Mouse (Mus musculus) cerebellum, postnatal 4 days (tissue): ENCODE data around the gene Gm36864.
"Not testable (repeated sequence)": the region's sequence is repeated elsewhere in the genome, so short reads cannot be mapped to it uniquely, and the experiment has no call there.

Experiments
- DNase-seq, 2 experiments: peaks; one replicate each; pipeline ENCODE4 v3.0.0; 2022; ENCODE audit warnings: low spot score in 2 of 2, mixed read lengths in 1 of 2

The Gm36864 gene

DNA sequence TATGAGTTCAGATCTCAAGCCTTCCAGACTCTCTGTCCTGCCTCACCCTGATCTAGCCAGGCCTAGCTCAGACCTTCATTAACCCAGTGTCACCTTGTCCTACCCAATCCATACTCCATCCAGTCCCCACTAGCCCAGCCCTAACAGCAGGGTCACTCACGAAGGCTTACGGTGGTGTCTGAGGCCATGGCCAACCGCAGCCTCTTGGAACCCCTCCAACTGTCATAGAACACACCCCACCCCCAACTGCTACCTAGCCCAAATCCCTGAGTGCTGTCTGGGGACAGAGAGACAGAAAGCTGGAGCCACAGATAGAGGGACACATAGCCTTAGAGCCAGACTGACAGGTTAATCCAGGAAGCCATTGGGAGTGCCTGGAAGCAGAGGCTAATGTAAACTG lies at the start of gene Gm36864:
Gene Gm36864 (plus strand): TSS at position 269 of the 400 bp plus-strand sequence.
- no peak for DNase-seq

DNA sequence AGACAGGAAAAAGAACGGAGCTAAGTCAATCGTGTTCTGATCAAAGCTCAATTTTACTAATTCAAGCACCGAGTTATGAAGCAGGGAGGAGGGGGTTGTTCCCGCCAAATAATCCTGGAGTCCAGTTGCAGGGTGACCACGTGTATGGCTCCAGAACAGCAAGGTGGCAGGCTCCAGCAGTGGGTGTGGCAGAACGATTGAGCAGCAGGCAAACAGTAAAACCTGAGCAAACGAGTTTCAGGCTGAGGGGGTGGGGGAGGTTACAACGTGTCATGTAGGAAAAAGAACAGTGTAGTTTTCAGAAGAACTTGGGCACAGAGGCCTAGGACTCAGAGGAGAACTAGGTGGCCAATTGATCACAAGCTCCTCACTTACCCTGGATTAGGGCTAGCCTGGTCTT lies 49.5 kb upstream of the Gm36864 start:
- not testable (repeated sequence) for DNase-seq

DNA sequence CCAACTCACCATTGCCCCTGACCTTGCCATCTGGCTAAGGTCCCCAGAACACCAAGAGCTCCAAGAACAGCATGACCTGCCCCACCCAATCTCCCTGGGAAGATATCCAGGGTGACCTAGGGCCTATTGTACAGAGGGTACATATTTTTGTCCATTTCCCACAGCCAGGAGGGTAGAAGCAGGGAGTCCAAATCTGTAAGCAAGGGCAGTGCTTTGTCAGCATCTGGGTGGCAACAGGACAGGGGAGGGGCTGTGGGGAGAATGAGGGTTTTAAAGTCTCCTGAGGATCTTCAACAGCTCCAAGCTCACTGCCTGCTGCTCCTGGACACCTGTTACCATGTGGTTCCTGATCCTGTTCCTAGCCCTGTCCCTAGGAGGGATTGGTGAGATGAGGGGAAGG lies 48.0 kb upstream of the Gm36864 start, which contains the start of gene Klk1b24:
Gene Klk1b24 (plus strand): TSS at position 301 of the 400 bp plus-strand sequence.
- DNase-seq, result not testable (repeated sequence)

DNA sequence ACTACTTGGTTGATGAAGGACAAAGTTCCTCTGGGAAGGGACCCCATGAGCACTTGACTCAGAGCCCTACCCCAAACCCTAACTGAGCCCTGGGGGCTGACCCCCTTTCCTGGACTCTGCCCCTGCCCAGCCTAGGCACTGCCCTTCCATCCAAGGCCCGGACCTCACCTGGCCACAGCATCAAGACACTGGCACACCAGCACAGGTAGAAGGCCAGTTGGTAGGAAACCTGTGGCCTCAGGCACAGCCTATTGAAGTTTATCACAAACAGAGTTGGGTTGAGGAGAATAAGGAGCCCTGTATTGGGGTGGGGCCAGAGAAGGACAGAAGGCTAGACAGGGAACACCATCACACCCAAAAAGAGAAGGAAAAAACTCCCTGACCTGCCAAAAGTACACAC lies 42.5 kb upstream of the Gm36864 start:
- DNase-seq, result not testable (repeated sequence)

DNA sequence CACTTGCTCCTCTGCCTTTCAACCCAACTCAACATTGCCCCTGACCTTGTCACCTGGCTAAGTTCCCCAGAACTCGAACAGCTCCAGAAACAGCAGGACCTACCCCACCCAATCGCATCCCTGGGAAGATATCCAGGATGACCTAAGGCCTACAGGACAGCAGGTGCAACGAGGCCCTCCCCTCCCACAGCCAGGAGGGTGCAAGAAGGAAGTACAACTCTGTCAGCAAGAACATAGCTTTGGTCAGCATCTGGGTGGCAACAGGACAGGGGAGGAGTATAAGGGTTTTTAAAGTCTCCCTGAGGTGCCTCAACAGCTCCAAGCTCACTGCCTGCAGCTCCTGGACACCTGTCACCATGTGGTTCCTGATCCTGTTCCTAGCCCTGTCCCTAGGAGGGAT lies 38.1 kb upstream of the Gm36864 start, which contains the start of gene Klk1b3:
Gene Klk1b3 (plus strand): TSS at position 301 of the 400 bp plus-strand sequence.
- no peak for DNase-seq

DNA sequence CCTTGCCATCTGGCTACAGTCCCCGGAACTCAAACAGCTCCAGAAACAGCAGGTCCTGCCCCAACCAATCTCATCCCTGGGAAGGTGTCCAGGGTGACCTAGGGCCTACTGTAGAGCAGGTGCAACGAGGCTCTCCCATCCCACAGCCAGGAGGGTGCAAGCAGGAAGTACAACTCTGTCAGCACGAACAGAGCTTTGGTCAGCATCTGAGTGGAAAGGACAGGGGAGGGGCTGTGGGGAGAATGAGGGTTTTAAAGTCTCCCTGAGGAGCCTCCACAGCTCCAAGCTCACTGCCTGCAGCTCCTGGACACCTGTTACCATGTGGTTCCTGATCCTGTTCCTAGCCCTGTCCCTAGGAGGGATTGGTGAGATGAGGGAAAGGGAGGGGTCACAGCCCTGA lies 28.8 kb upstream of the Gm36864 start, which contains the start of gene Klk1b4:
Gene Klk1b4 (plus strand): TSS at position 301 of the 400 bp plus-strand sequence.
- DNase-seq, result not testable (repeated sequence)

DNA sequence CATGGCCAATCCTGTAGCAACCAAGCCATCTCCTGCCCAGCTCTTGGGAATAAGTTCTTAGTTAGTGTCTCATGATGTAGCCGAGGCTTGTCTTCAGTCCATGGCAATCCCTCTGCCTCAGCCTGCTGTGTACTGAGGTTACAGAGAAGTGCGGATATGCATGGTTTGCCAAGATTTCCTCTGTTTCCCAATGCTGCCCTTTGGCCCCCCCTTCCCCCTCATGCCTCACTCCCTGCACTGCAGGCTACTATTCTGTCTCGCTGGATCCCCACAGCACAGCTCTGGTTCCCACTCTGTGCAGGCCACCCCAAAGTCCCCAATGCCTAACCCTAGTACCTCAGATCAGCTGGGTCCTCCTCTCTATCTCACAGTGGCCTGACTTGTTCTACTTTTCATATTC lies 27.7 kb upstream of the Gm36864 start:
- no peak for DNase-seq

DNA sequence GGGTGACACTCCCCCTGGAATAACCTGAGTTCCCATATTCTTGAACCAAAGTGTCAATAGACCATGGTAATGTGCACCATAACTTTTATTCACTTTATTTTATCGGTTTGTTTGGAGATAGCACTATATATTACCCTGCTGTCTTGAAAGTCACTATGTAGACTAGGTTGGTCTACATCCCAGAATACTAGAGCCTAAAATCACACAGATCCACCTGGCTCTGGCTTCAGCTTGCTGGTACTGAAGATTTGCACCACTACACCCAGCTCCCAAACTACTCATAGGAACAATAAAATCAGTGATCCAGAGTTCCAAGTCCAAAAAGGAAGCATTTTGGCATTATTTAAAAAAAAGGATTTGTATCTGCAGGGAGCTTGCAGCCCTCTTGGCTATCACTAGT lies 20.3 kb upstream of the Gm36864 start, which contains the start of gene Klk1b5:
Gene Klk1b5 (plus strand): TSS at position 301 of the 400 bp plus-strand sequence.
- no peak for DNase-seq

DNA sequence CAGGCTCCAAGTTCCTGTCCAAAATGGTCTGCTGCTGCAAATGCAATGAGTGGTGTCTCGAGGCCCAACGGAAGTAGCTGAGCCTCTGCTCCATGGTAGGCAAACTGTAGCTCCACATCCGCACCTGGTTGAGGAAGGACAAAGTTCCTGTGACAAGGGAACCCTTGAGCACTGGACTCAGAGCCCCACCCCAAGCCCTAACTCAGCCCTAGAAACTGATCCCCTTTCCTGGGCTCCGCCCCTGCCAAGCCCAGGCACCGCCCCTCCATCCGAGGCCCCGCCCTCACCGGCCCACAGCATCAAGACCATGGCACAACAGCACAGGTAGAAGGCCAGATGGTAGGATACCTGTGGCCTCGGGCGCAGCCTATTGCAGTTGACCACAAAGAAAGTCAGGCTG lies 14.4 kb upstream of the Gm36864 start:
- DNase-seq, result not testable (repeated sequence)

DNA sequence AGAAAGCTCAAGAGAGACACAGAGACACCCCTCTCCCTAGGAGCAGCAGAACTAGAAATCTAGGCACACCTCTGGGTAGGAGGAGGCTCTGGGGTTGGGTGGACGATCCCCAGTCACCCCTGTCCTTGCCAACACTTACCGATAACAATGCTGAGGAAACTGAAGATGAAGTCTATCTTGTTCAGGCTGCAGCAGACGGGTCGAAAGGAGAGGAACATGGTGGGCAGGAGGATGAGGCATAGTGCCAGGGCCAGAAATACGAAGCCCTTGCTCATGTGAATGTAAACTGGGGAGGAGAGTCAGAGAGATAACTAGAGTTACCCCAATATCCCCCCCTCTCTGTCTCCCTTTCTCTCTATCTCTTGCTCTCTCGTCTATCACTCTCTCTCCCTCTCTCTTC lies 13.6 kb upstream of the Gm36864 start:
- not testable (repeated sequence) for DNase-seq

DNA sequence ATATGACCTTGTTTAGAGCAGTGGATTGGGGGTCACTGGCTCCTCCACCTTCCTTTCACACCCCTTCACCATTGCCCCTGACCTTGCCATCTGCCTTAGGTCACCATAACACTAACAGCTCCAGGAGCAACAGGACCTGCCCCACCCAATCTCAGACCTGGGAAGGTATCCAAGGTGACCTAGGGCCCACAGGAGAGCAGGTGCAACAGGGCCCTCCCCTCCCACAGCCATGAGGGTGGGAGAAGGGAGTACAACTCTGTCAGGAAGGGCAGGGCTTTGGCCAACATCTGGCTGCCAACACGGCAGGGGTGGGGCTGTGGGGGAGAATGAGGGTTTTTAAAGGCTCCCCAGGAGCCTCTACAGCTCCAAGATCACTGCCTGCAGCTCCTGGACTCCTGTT lies 10.9 kb upstream of the Gm36864 start, which contains the start of gene Klk1:
Gene Klk1 (plus strand): TSS at position 285 of the 400 bp plus-strand sequence.
- no peak for DNase-seq

DNA sequence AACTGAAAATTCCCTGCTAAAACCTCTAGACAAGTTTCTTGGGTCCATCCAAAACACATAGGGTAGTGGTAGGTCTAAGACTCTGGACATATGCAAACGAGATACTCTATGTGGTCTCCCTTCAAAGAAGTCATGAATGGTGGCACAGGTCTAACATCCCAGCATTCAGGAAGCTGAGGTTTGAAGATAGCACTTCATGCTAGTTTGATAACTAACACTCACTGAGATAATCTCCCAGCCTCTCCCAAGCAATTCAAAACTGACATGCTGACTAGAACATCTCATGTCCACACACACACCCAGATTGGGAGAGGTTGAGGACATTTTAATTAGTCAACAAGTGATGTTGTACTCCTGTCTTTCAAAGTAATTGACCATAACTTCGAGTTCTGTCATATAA lies 3.9 kb downstream of the Gm36864 start:
- DNase-seq, result no peak

DNA sequence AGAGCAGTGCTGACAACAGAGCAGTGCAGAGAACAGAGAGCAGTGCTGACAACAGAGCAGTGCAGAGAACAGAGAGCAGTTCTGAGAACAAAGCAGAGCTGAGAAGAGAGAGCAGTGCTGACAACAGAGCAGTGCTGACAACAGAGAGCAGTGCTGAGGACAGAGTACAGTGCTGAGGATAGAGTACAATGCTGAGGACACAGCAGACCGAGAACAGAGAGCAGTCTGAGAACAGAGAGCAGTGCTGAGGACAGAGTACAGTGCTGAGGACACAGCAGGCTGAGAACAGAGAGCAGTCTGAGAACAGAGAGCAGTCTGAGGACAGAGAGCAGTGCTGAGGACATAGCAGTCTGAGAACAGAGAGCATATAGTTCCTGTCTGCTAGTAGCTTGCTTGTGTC lies 4.7 kb downstream of the Gm36864 start:
- DNase-seq, result no peak

DNA sequence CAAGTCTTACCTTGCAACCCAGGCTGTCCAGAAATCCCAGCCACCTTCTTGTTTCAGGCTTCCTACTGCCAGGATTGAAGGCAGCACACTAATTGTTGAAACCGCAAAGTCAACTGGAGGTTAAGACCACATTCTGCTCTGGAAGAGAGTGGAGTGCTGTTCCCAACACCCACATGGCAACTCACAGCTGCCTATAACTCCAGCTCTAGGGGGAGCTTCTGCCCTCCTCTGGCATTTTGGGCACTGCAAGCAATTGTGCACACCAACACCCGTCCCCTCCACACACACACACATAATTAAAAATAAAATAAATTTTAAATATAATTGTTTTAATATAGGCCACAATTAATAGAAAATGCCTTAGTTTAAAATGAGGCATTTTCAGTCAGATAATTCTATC lies 5.2 kb downstream of the Gm36864 start:
- DNase-seq, result no peak

DNA sequence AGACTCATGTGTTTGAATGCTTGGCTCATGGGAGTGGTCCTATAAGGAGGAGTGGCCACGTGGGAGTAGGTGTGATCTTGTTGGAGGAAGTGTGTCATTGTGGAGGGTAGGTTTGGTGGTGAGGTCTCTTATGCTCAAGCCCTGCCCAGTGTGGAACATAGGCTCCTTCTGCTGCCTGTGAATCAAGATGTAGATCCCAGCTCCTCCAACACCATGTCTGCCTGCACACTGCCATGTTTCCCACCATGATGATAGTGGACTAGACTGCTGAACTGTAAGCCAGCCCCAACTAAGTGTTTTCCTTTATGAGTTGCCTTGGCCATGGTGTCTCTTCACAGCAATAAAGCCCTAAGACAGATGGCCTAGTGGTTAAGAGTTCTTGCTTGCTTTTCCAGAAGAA lies 8.1 kb downstream of the Gm36864 start:
- no peak for DNase-seq

DNA sequence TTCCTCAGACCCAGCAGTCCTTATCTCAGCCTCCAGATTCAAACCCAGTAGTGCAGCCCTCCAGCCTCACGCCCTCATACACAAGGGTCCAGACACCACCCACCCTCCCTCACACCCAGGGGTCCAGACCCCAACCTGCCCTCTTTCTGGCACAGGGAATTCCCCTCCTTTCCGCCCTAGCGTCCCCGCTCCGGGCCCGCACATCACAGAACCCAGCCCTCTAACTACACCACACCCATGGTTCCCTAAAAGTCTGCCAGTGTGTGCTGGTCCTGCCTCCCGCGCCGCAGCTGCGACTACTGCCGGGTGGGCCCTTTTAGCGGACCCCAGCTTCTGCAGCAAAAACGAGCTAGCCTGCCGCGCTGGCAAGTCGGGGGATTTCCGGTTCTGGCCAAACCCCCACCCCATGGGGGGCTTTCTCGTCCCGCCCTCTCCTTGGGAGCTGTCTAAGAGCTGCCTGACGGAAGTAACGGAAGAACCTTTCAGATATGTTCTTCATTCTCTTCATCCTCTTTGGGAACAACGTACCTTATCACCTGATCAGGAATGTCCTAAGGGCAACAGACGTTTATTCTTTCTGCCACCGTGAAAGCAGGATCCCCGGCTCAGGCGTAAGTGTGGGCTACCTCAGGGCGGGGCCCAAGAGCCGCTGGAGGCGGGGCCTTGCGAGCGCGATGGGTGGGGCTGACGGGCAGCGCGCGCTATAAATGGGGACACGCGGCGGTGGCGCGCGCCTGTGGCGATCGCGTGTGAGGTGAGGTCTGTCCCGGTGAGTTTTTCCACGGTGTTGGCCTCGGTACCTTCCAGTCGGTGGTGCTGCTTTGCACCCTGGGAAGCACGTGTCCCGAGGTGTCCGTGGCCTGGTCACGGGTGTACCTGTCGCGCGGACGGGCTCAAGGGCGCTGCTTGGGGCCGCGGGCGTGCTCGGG lies 10.3 kb downstream of the Gm36864 start, which contains the start of the genes 1700028J19Rik and 2410002F23Rik:
Gene 1700028J19Rik (minus strand): TSS at position 641 of the 929 bp plus-strand sequence.
Gene 2410002F23Rik (plus strand): TSS at position 668 of the 929 bp plus-strand sequence.
- peak; percentile 84 to 93 for DNase-seq

DNA sequence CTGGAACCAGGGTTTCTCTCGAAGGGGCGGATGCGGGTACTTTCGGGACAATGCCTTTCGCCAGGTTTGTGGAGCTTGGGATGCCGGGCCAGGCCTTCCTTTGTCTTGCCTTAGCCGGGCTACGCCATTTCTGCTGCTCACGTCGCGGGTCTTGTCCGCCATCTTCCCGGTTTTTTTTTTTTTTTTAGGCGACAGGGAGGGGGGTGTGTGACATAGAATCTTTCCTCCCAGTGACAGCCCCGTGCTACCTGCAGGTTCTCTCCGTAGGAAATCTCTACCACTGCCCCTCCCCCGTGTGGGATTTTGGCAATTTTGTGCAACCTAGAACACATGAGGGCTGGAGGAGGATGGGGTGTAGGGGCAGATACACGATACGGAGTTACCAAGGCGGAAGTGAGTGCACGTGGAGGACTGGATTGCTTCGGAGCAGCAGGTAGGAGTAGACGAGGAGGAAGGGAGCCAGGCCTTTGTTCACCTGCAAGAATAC lies 11.1 kb downstream of the Gm36864 start:
- no peak for DNase-seq

DNA sequence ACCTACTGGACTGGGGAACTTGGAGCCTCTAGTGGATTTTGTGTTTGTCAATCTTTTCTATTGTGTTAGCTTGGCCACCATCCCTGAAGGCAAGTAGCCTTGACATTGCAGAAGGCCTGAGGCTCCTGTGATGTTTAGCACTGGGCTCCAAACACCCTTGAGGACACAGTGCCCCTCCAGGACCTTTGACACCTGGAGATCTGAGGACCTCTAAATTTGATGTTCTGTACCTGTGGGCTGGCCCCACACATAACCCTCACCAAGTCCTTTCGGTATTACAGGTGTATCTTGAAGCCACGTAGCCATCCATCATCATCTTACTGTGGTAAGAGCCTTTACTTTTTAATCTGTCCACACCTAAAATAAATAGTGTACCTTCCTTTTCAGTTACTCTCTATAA lies 12.0 kb downstream of the Gm36864 start:
- DNase-seq, result no peak

DNA sequence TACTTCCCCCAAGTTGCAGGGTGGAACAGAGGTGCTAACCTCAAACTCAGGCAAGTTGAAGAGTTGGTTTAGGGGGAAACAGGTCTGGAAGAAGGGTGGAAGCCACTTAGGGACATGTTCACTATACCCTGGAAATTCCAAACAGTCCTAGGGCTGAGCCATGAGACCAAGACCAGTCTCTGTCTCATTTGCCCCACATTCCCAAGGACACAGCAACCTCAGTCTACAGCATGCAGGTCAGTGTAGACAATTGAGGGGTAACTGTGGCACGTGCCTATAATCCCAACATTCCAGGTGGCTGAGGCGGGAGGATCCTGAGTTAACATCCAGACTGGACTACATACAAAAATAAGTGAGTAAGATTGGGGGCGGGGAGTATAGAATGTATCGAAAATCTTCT lies 13.3 kb downstream of the Gm36864 start:
- no peak for DNase-seq

DNA sequence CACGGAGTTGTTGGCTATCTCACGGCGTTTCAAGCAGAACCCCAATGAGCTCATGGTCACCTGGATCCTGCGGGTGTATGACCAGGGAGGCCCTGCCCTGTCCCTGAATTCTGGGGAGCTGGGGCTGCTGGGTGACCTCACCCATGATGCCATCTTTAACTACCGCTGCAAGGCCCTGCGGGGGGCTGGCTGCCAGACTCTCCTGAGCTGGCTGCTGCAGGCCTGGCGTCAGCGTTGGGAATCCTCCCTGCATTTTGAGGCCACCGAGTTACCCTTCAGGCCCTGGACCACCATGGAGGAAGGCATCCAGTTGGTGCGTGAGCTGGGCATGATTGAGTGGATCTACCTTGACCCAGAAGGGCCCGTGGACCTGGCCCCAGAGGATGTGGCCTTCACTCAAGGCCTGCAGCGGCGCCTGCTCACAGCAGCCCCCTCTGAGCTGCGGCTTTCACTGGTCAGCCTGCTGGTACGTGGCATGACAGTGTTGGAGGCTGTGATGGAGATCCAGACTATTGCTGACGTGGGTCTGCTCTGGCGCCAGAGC lies 14.8 kb downstream of the Gm36864 start:
- DNase-seq, result not testable (repeated sequence)

DNA sequence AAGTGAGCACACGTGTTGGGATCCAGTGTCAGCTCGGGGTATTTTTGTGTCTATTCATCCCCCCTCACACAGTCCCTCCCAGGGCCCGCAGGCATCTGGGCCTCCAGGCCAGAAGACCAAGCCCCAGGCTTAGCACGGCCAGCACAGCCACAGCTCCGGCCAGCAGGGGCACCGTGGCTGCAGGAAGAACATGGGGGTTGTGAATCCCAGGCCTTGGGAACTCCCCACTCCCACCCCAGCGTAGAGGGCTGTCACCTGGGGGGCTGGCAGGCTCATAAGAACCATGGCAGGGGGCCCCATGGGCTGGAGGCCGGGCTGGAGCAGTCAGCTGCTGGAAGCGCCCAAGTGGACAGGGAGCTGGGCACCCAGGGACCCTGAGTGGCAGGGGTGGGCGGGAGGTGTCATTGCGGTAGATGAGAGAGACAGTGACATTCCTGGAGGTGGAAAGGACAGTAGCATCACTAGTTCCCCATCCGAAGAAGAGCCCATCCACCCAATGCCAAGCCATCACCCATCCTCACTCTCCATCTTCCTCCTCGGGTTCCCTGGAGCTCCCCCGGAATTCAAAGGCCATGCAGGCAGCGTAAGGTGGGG lies 17.1 kb downstream of the Gm36864 start:
- no peak for DNase-seq

DNA sequence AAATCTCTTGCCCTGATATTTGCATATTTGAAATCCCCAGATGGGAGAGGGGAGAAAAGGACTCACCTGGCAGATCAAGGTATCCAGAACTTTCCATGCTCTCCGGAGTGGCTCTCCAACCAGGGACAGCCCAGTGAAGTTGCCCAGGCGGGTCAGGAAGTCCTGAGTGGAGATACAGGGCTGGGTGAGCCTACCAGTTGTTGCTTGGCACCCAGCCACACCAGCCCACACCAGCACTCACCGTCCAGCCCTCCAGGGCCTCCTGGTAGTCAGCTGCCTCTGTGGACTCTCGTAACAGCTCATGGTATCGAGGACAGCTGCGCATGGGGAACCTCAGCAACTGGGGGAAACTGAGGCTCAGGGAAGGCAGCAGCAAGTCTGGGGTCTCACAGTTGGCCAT lies 19.0 kb downstream of the Gm36864 start:
- DNase-seq, result no peak
